Mouse (Mus musculus): Measurements from ENCODE around the gene Gm16253. TPM values are rescaled to one million over a fixed set of nuclear protein-coding genes. Genes with fewer than 3 reads are reported as not detected.

Gm16253 gene
- polyA plus RNA-seq, 1 experiment from 2014 or later: 1.3 TPM

DNA sequence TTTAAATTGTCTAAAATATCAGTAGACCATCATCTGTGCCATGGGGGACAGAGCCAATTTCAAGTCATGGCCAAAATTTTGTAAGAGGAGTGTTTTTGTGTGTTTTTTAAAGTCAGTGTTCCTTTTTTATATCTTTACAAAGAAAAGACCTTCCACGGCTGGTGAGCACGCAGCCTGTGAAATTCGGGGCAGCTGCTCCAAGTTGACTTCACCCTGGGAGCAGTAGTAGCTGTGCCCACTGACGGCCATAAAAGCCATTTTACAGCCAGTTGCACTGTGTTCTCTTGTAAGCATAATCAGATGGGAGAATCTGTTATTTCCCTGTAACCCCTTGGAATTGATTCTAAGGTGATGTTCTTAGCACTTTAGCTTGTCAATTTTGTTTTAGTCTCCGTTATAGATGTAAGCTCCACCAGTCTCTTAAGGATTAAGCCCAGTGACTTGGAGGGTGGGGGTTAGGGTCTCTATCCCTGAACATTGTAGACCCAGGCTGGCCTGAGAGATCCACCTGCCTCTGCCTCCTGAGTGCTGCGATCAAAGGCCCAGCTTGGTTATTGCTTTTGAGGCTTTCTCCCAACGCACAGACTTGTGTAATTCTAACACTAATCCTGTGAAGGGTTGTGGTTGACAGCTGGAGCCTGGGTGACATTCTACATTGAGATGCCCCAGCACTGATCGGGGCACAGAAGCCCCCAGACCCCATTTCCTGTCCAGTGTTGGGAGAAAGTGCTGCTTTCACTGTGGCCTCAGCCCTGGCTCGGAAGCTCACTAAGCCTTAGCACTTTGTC lies 15.7 kb upstream of the Gm16253 start:
- H3K4me1 ChIP-seq (ENCODE audit: control insufficient read depth, insufficient read depth, low read length): peaks cover 20% of the 10 kb centered on the region

DNA sequence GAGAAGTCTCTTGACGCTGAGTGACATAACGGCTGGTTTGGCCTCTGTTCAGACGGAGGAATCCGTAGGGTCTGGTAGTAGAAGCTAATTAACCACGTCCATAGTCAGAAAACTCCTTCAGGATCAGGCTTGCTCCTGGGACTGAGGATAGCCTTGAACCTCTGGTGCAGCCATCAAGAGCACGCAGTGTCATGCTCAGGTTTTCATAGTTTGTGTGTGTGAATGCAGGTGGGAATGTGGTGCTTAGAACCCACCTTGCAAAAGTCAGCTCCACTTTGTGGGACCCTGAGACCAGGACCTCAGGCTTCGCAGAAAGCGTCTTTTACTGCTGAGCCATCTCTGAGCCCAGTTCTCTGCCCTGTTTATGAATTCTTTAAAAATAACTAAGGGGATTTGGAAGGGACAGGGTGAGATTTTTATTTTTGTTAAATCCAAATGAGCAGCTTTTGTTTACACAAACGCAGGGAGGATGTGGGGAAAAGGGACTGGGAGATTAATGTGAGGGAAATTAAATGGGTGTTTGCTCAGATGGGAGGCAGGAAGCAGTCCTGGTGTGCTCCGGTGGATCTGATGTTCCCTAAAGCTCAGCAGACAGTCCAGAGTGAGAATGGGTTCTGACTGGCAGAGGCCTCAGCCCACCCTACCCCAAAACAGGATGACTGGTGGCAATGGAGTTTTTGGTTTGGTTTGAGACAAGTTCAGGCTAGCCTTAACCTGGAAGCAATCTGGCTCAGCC lies 14.7 kb upstream of the Gm16253 start:
- H3K9ac ChIP-seq (ENCODE audit: low read length): peak overlapping the region; percentile 52; the same call in 1 of the 2 replicates
- no peaks in the 10 kb centered on the region for H3K9me3 ChIP-seq (replicated peaks; ENCODE audit: control insufficient read depth, low read length)
- peaks cover 22% of the 10 kb centered on the region for H3K4me1 ChIP-seq (ENCODE audit: control insufficient read depth, insufficient read depth, low read length)
- no peak for ATAC-seq (replicated peaks; ENCODE audit: extremely low read depth, insufficient read depth, low FRiP score)
- H3K4me3 ChIP-seq (ENCODE audit: low read length): peak overlapping the region; percentile 86
- peaks cover 21% of the 10 kb centered on the region for H3K36me3 ChIP-seq (ENCODE audit: control insufficient read depth, insufficient read depth)
- peak overlapping the region; percentile 70 for H3K4me2 ChIP-seq (ENCODE audit: low read depth, low read length)
- WGBS: 41% methylated on average over 10 of the region's 10 CpGs
- H3K27ac ChIP-seq (ENCODE audit: low read length): peak overlapping the region; percentile 72
- H3K27me3 ChIP-seq (ENCODE audit: control insufficient read depth, insufficient read depth, low read length): no peaks in the 10 kb centered on the region

More for the DNA sequence above, 15.7 kb upstream of the Gm16253 start:
- H3K27ac ChIP-seq (ENCODE audit: low read length): peak overlapping the region; percentile 94
- H3K9me3 ChIP-seq (replicated peaks; ENCODE audit: control insufficient read depth, low read length): no peaks in the 10 kb centered on the region
- 58% methylated on average over 9 of the region's 9 CpGs for WGBS
- H3K27me3 ChIP-seq (ENCODE audit: control insufficient read depth, insufficient read depth, low read length): no peaks in the 10 kb centered on the region
- H3K36me3 ChIP-seq (ENCODE audit: control insufficient read depth, insufficient read depth): peaks cover 21% of the 10 kb centered on the region
- peak overlapping the region; percentile 96 for H3K9ac ChIP-seq (ENCODE audit: low read length)
- ATAC-seq (replicated peaks; ENCODE audit: extremely low read depth, insufficient read depth, low FRiP score): no peak
- peak overlapping the region; percentile 86 for H3K4me3 ChIP-seq (ENCODE audit: low read length)
- peak overlapping the region; percentile 70 for H3K4me2 ChIP-seq (ENCODE audit: low read depth, low read length)

DNA sequence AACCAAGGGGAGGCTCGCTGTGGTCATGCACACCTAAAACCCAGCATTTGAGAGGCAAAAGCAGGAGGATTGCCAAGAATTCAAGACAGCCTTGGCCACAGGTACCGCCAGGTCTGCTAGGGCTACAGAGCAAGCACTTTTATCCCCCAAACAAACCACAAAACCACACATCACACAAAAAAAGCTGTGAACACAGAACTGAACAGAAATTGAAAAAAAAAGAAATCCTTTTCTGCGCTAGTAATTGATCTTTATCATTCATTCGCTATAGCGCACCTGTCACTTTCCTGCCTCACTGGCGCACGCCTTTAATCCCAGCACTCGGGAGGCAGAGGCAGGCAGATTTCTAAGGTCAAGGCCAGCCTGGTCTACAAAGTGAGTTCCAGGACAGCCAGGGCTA lies 13.5 kb upstream of the Gm16253 start:
- no peak overlapping the region for H3K9ac ChIP-seq (ENCODE audit: low read length)
- H3K9me3 ChIP-seq (replicated peaks; ENCODE audit: control insufficient read depth, low read length): no peaks in the 10 kb centered on the region
- H3K4me3 ChIP-seq (ENCODE audit: low read length): no peak overlapping the region
- H3K36me3 ChIP-seq (ENCODE audit: control insufficient read depth, insufficient read depth): peaks cover 21% of the 10 kb centered on the region
- 84% methylated on average over 8 of the region's 8 CpGs for WGBS
- H3K4me2 ChIP-seq (ENCODE audit: low read depth, low read length): no peak overlapping the region
- no peak for ATAC-seq (replicated peaks; ENCODE audit: extremely low read depth, insufficient read depth, low FRiP score)
- H3K4me1 ChIP-seq (ENCODE audit: control insufficient read depth, insufficient read depth, low read length): peaks cover 24% of the 10 kb centered on the region
- H3K27me3 ChIP-seq (ENCODE audit: control insufficient read depth, insufficient read depth, low read length): no peaks in the 10 kb centered on the region
- H3K27ac ChIP-seq (ENCODE audit: low read length): peak overlapping the region; percentile 75

GRCm38 (mm10) chr3:96563911-96564632 lies 12.7 kb upstream of the Gm16253 start:
- H3K4me1 ChIP-seq (ENCODE audit: control insufficient read depth, insufficient read depth, low read length): peaks cover 24% of the 10 kb centered on the region
- 0 out of 2 replicates have a peak, but pooled peaks have one; percentile 38 for ATAC-seq (replicated peaks; ENCODE audit: extremely low read depth, insufficient read depth, low FRiP score)
- H3K36me3 ChIP-seq (ENCODE audit: control insufficient read depth, insufficient read depth): peaks cover 21% of the 10 kb centered on the region
- H3K27ac ChIP-seq (ENCODE audit: low read length): peak overlapping the region; percentile 75
- 0 out of 2 replicates have a peak overlapping the region, but pooled peaks have one; percentile 6 for H3K9ac ChIP-seq (ENCODE audit: low read length)
- H3K4me3 ChIP-seq (ENCODE audit: low read length): no peak overlapping the region
- no peaks in the 10 kb centered on the region for H3K9me3 ChIP-seq (replicated peaks; ENCODE audit: control insufficient read depth, low read length)
- H3K4me2 ChIP-seq (ENCODE audit: low read depth, low read length): peak overlapping the region; percentile 17; the same call in 1 of the 2 replicates
- 37% methylated on average over 10 of the region's 10 CpGs for WGBS
- H3K27me3 ChIP-seq (ENCODE audit: control insufficient read depth, insufficient read depth, low read length): no peaks in the 10 kb centered on the region

DNA sequence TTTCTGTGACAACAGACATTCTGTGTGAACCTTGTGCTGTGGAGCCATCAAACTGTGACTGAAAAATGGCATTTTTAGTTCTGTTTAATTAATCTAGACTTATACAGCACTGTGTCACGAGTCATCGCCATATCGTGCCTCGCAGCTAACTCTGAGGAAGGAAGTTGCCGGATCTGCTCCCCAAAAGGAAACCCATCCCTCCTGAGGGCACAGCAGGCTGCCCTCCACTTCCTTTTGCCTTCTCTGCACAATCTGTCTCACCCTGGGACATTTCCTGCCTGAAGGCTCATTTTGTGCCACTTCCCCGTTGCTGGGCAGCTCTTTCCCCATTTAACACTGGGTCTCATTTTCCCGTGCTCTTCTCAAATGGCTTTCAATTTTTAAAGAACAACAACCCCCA lies 12.2 kb upstream of the Gm16253 start:
- 40% methylated on average over 7 of the region's 7 CpGs for WGBS
- H3K9ac ChIP-seq (ENCODE audit: low read length): 0 out of 2 replicates have a peak overlapping the region, but pooled peaks have one; percentile 1
- H3K4me3 ChIP-seq (ENCODE audit: low read length): no peak overlapping the region
- H3K4me2 ChIP-seq (ENCODE audit: low read depth, low read length): peak overlapping the region; percentile 17
- no peaks in the 10 kb centered on the region for H3K27me3 ChIP-seq (ENCODE audit: control insufficient read depth, insufficient read depth, low read length)
- H3K27ac ChIP-seq (ENCODE audit: low read length): peak overlapping the region; percentile 75
- H3K9me3 ChIP-seq (replicated peaks; ENCODE audit: control insufficient read depth, low read length): no peaks in the 10 kb centered on the region
- peaks cover 19% of the 10 kb centered on the region for H3K36me3 ChIP-seq (ENCODE audit: control insufficient read depth, insufficient read depth)
- peak; percentile 28; the same call in 1 of the 2 replicates for ATAC-seq (replicated peaks; ENCODE audit: extremely low read depth, insufficient read depth, low FRiP score)
- peaks cover 29% of the 10 kb centered on the region for H3K4me1 ChIP-seq (ENCODE audit: control insufficient read depth, insufficient read depth, low read length)

GRCm38 (mm10) chr3:96565105-96565504 lies 11.7 kb upstream of the Gm16253 start:
- Histone ChIP-seq H3K4me1 (ENCODE audit: control insufficient read depth, insufficient read depth, low read length) (peaks cover 33% of the 10 kb centered on the region), H3K27me3 (ENCODE audit: control insufficient read depth, insufficient read depth, low read length) (no peaks in the 10 kb centered on the region), H3K9me3 (replicated peaks; ENCODE audit: control insufficient read depth, low read length) (no peaks in the 10 kb centered on the region), H3K36me3 (ENCODE audit: control insufficient read depth, insufficient read depth) (peaks cover 14% of the 10 kb centered on the region), H3K27ac (ENCODE audit: low read length) (peak overlapping the region; percentile 75), H3K9ac (ENCODE audit: low read length) (no peak overlapping the region), H3K4me2 (ENCODE audit: low read depth, low read length) (peak overlapping the region; percentile 17), H3K4me3 (ENCODE audit: low read length) (no peak overlapping the region)
- ATAC-seq (replicated peaks; ENCODE audit: extremely low read depth, insufficient read depth, low FRiP score): no peak
- WGBS: 90% methylated on average over 2 of the region's 3 CpGs

GRCm38 (mm10) chr3:96566661-96567450 lies 9.9 kb upstream of the Gm16253 start:
- Histone ChIP-seq H3K27ac (ENCODE audit: low read length) (0 out of 2 replicates have a peak overlapping the region, but pooled peaks have one; percentile 31), H3K9me3 (replicated peaks; ENCODE audit: control insufficient read depth, low read length) (no peaks in the 10 kb centered on the region), H3K27me3 (ENCODE audit: control insufficient read depth, insufficient read depth, low read length) (no peaks in the 10 kb centered on the region), H3K4me1 (ENCODE audit: control insufficient read depth, insufficient read depth, low read length) (peaks cover 45% of the 10 kb centered on the region), H3K4me3 (ENCODE audit: low read length) (no peak overlapping the region), H3K4me2 (ENCODE audit: low read depth, low read length) (no peak overlapping the region), H3K9ac (ENCODE audit: low read length) (no peak overlapping the region), H3K36me3 (ENCODE audit: control insufficient read depth, insufficient read depth) (no peaks in the 10 kb centered on the region)
- no peak for ATAC-seq (replicated peaks; ENCODE audit: extremely low read depth, insufficient read depth, low FRiP score)
- 70% methylated on average over 8 of the region's 8 CpGs for WGBS

- H3K27me3 ChIP-seq (ENCODE audit: control insufficient read depth, insufficient read depth, low read length): no peaks in the 10 kb centered on the region
- peak overlapping the region; percentile 49 for H3K27ac ChIP-seq (ENCODE audit: low read length)
- H3K36me3 ChIP-seq (ENCODE audit: control insufficient read depth, insufficient read depth): no peaks in the 10 kb centered on the region
- WGBS: 75% methylated on average over 8 of the region's 8 CpGs
- no peaks in the 10 kb centered on the region for H3K9me3 ChIP-seq (replicated peaks; ENCODE audit: control insufficient read depth, low read length)
- H3K4me2 ChIP-seq (ENCODE audit: low read depth, low read length): no peak overlapping the region
- peaks cover 50% of the 10 kb centered on the region for H3K4me1 ChIP-seq (ENCODE audit: control insufficient read depth, insufficient read depth, low read length)
- ATAC-seq (replicated peaks; ENCODE audit: extremely low read depth, insufficient read depth, low FRiP score): no peak
- H3K9ac ChIP-seq (ENCODE audit: low read length): no peak overlapping the region
- no peak overlapping the region for H3K4me3 ChIP-seq (ENCODE audit: low read length)
Measured at GRCm38 (mm10) chr3:96568605-96569004, 8.2 kb upstream of the Gm16253 start.
